Comparison of ENCODE assay signal across 17 mouse cellular contexts in the genomic region with DNA sequence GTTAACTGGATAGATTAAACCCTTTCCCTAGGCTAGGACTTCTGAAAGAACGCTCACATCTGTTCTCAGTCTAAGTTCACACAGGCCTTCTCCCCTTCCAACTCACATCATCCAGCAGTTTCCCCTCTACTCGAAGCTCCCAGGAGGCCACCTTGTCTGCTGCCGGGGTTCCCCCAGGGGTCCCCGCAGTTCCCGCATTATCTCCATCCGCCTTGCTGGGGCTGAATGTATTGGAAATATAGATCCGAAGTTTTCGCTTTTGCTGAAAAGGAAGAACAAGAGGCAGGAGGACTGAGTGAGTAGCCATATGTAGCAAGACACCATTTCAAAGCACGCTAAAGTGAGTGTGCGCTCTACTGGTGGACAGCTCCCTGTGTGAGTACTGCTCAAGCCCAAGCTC. TPM values are rescaled to one million over a fixed set of nuclear protein-coding genes. Genes with fewer than 3 reads are reported as not detected.
"Had no signal": no experiment of that assay in that cellular context is flagged by ENCODE, and none has a peak within 500 bp of the region (broad histone marks: within the 10 kb centered on the region; RNA-seq: fewer than 3 reads in every experiment).

No protein-coding gene starts in this region.

- H3K9me3 ChIP-seq: midbrain, embryonic 12.5 days had no signal

- H3K27ac ChIP-seq: kidney, postnatal 0 days; liver, embryonic 14.5 days had no signal

- H3K27me3 ChIP-seq: midbrain, embryonic 12.5 days had no signal

- H3K4me2 ChIP-seq: midbrain, embryonic 12.5 days had no signal

- DNase-seq: kidney, adult 9 months; kidney, postnatal 4 days; lung, adult 18-20 months; thymus, adult 2 months; thymus, postnatal 25 days had no signal

- H3K4me3 ChIP-seq: midbrain, embryonic 12.5 days had no signal

- ATAC-seq: midbrain, embryonic 16.5 days had no signal

- H3K9ac ChIP-seq: liver, embryonic 14.5 days; midbrain, embryonic 12.5 days had no signal

RNA-seq across cellular contexts. Expression of a gene that starts 10.0 kb away (rescaled TPM):
- total RNA-seq: liver, adult 2 months had no signal
- polyA plus RNA-seq: liver, adult 2 months; neural tube, embryonic 14.5 days had no signal

RNA-seq across cellular contexts. Expression of a gene that starts 35.2 kb away (rescaled TPM):
- total RNA-seq: layer of hippocampus, adult 2 months; layer of hippocampus, postnatal 10 days; left cerebral cortex, postnatal 36 days; liver, adult 2 months; megakaryocyte-erythroid progenitor cell, adult 5-6 weeks had no signal
- polyA plus RNA-seq: kidney, postnatal 0 days; liver, adult 2 months; liver, embryonic 14.5 days; lung, embryonic 16.5 days; midbrain, embryonic 12.5 days; neural tube, embryonic 14.5 days; urinary bladder, adult 2 months had no signal
